Mouse (Mus musculus) C2C12 (cell line): ENCODE measurements around the gene Anapc15-ps. TPM values are rescaled to one million over a fixed set of nuclear protein-coding genes. Genes with fewer than 3 reads are reported as not detected.

Experiments used
- H3K27me3 ChIP-seq: one replicate; pipeline ENCODE4 v1.6.1; 2011; ENCODE audit not compliant: control insufficient read depth, insufficient read depth, insufficient read length
- H3K36me3 ChIP-seq: one replicate; pipeline ENCODE4 v1.6.1; 2011; ENCODE audit not compliant: control insufficient read depth, insufficient read depth
- H3K4me3 ChIP-seq: one replicate; pipeline ENCODE4 v1.5.1; 2011; ENCODE audit warnings: mild to moderate bottlenecking, control low read depth; ENCODE audit not compliant: poor library complexity, insufficient read depth, severe bottlenecking
- H3K79me2 ChIP-seq: one replicate; pipeline ENCODE4 v1.6.1; 2011; ENCODE audit not compliant: control insufficient read depth, insufficient read depth
- H3K79me3 ChIP-seq: one replicate; pipeline ENCODE4 v1.6.1; 2011; ENCODE audit warnings: low read depth, control low read depth
- H3ac ChIP-seq: one replicate; pipeline ENCODE3; 2011; ENCODE audit warnings: low read depth; ENCODE audit not compliant: control insufficient read depth, insufficient read length
- CEBPB ChIP-seq: IDR thresholded peaks from one replicate; pipeline ENCODE4 v1.6.1; 2011; ENCODE audit warnings: low read depth, mild to moderate bottlenecking, control low read depth, moderate library complexity
- CTCF ChIP-seq: IDR thresholded peaks from one replicate; pipeline ENCODE4 v1.5.1; 2011; ENCODE audit not compliant: control insufficient read depth, insufficient read depth, insufficient read length
- FOSL1 ChIP-seq: IDR thresholded peaks from one replicate; pipeline ENCODE4 v1.8.0; 2011; ENCODE audit warnings: mild to moderate bottlenecking, low read length; ENCODE audit not compliant: poor library complexity, insufficient read depth, severe bottlenecking
- MAX ChIP-seq: IDR thresholded peaks from one replicate; pipeline ENCODE4 v1.6.1; 2011; ENCODE audit warnings: mild to moderate bottlenecking, control low read depth
- MYOD1 ChIP-seq: IDR thresholded peaks from one replicate; pipeline ENCODE4 v1.6.1; 2011; ENCODE audit warnings: low read depth; ENCODE audit not compliant: control insufficient read depth, insufficient read length
- MYOG ChIP-seq: IDR thresholded peaks from one replicate; pipeline ENCODE4 v1.6.1; 2011; ENCODE audit not compliant: control insufficient read depth, insufficient read length; ENCODE audit errors: extremely low read depth
- USF1 ChIP-seq: IDR thresholded peaks from one replicate; pipeline ENCODE4 v1.6.1; 2011; ENCODE audit warnings: low read depth, mild to moderate bottlenecking, control low read depth, moderate library complexity
- polyA plus RNA-seq: library from polyadenylated mRNA; unstranded; fragments of >200 nt; fragmentation: generic; extraction: Trizol; gene quantifications from one replicate; pipeline ENCODE4 v1.2.1, GENCODE M21; 2012; ENCODE audit warnings: missing spikeins

The Anapc15-ps gene
- polyA plus RNA-seq, 1 experiment = 0.16 TPM

DNA sequence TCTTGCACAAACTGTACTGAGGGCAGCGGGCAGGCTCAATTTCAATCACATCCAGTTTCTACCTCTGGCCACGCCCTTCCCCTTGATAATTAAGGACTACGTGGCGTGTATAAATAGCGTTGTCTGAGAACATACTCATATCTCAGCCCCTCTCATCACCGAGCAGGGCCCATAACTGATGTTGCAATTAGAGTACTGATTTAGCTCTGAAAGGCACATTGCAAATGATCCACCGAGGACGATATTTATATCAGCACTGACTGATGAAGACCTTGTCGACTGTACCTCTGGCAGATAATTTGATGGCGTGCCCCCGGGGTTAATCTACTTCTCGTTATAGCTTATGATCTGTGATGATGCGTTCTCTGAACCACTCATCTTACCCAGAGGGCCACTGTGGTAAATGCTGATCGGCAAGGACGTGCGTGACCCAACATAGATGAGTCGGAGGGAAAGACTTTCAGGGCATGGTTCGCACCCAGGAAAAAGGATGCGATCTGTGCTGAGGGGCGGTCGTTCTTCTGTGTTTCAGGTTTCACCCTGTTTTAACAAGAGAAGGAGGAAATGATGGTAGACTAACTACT, 14.4 kb upstream of the Anapc15-ps start:
- Histone ChIP-seq H3K27me3 (no peaks in the 10 kb centered on the region), H3ac (no peak overlapping the region), H3K79me3 (no peaks in the 10 kb centered on the region), H3K4me3 (no peak overlapping the region), H3K79me2 (no peaks in the 10 kb centered on the region), H3K36me3 (no peaks in the 10 kb centered on the region)
- TF ChIP-seq CTCF (no peak), MYOD1 (no peak), USF1 (no peak), FOSL1 (no peak), MAX (no peak), MYOG (no peak), CEBPB (no peak)

DNA sequence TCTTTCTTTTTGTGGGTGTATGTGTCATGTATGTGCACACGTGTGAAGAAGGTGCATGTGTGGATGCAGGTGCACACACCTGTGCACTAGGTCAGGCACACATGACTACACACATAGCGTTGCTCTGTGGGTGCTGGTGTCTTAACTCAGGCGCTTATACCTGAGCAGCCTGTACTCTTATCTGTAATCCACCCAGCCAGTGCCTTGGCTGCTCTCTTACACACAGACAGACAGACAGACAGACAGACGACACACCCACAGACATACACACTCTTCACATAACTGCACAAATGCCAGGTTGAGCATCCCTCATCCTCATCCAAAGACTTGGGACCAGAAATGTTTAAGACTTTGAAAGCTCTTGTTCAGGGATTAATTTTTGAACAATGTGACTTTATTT, 12.8 kb upstream of the Anapc15-ps start:
- TF ChIP-seq FOSL1 (no peak), CTCF (no peak), MYOD1 (no peak), MYOG (no peak), MAX (no peak), USF1 (no peak), CEBPB (no peak)
- Histone ChIP-seq H3K36me3 (no peaks in the 10 kb centered on the region), H3K79me2 (no peaks in the 10 kb centered on the region), H3ac (no peak overlapping the region), H3K79me3 (no peaks in the 10 kb centered on the region), H3K27me3 (no peaks in the 10 kb centered on the region), H3K4me3 (no peak overlapping the region)

DNA sequence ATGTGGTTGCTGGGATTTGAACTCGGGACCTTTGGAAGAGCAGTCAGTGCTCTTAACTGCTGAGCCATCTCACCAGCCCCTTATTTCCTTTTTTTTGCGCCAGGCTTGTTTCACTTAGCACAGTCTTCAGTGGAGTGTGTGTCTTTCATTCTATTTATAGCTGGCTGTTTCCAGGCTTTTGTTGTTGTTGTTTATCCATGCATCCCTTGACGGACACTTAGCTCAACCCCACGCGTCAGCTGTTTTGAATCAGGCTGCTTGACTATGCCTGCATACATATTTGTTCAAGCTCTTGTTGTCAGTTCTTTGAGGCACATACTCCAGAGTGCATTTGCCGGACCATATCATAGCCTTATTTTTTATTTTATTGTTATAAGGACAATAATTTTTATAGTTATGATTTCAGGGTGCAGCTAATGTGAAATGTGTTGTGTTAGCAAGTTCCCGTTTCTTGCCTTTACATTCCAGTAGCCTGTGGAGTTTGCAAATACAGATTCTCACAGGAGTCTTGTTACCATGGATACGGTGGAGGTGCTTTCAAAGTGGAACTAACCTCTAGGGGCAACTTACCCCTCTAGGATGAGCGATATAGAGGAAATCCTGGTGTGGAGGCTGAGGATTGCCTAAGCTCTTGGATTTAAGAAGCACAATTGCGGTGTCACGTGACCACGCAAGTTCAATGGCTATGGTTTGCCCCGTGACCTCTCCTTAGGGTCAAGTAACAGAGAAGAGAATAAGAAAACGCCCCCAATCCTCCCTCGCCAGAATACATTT, 11.7 kb upstream of the Anapc15-ps start:
- TF ChIP-seq USF1 (peak; percentile 68), MYOG (no peak), CTCF (no peak)
- Histone ChIP-seq H3K27me3 (no peaks in the 10 kb centered on the region), H3K4me3 (no peak overlapping the region), H3ac (no peak overlapping the region), H3K79me2 (no peaks in the 10 kb centered on the region), H3K36me3 (no peaks in the 10 kb centered on the region), H3K79me3 (no peaks in the 10 kb centered on the region)

DNA sequence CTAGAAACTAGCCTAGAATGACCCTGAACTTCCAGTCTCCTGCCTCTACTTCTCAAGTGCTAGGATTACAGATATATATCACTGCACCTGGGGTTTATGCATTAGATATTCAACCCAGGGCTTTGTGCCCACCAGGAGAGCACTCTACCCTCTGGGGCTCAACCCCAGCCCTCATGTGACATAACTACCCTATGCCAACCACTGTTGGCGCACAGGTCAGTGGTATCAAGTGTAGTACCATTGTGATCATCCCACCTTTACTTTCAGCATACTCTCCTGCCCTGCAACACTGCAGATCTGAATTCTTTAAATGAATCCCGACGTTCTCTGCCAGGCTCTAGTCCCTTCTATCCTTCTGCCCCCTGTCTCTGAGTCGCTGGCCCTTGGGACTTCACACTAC, 11.0 kb upstream of the Anapc15-ps start:
- H3K4me3 ChIP-seq = no peak overlapping the region

DNA sequence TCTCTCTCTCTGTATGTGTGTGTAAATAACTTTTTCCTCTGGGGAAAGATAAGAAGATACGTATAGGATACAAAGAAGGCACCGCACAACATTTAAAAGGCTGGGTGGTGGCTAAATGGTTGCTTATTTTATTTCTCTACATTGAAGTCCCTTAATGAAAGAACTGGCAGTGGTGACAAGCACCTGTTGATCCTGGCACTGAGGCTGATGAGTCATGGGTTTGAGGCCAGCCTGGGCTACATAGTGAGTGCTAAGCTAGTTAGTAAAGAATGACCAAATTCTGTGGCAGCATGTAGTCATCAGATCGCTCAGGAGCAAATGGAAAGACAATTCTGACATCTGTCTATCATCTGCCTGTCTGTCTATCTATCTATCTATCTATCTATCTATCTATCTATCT, 10.5 kb upstream of the Anapc15-ps start:
- Histone ChIP-seq H3ac (no peak overlapping the region), H3K79me2 (no peaks in the 10 kb centered on the region), H3K4me3 (no peak overlapping the region), H3K79me3 (no peaks in the 10 kb centered on the region), H3K36me3 (no peaks in the 10 kb centered on the region), H3K27me3 (no peaks in the 10 kb centered on the region)
- no peak for TF ChIP-seq USF1
- peak; percentile 60 for TF ChIP-seq MYOD1

More for the DNA sequence above, 11.0 kb upstream of the Anapc15-ps start:
- no peaks in the 10 kb centered on the region for H3K36me3 ChIP-seq
- H3K27me3 ChIP-seq = no peaks in the 10 kb centered on the region
- TF ChIP-seq MYOG = no peak
- no peak for TF ChIP-seq FOSL1
- no peak for TF ChIP-seq CTCF
- no peak for TF ChIP-seq CEBPB
- no peak for TF ChIP-seq MAX
- no peak overlapping the region for H3ac ChIP-seq
- no peaks in the 10 kb centered on the region for H3K79me3 ChIP-seq
- H3K79me2 ChIP-seq = no peaks in the 10 kb centered on the region

DNA sequence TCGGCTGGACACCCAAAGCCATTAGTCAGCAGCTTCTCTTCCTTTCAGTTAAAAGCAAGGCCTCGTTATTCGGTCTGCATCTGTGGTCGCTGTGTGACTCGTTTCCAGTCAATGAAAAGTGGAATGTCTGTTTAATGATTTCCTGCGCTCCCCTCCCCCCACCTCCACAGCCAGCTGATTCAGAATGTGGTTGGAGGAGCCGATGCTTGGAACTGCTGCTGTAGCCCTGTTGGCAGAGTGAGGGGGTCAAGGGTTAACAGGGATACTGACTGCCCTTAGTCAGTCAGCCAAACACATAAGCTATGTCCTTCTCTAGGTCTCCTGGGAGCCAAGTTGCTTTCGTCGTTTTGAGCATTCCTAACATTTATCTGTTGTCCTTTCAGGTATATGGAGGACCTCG, 9.7 kb upstream of the Anapc15-ps start:
- no peak overlapping the region for H3K4me3 ChIP-seq
- no peaks in the 10 kb centered on the region for H3K79me2 ChIP-seq
- no peaks in the 10 kb centered on the region for H3K79me3 ChIP-seq
- H3ac ChIP-seq = no peak overlapping the region
- TF ChIP-seq MYOD1 = peak; percentile 29
- TF ChIP-seq MYOG = no peak
- no peak for TF ChIP-seq USF1
- TF ChIP-seq CEBPB = no peak
- no peak for TF ChIP-seq MAX
- H3K36me3 ChIP-seq = no peaks in the 10 kb centered on the region
- no peaks in the 10 kb centered on the region for H3K27me3 ChIP-seq
